Mouse (Mus musculus) C2C12 (cell line): Measurements from ENCODE around the gene Trim6. TPM values are rescaled to one million over a fixed set of nuclear protein-coding genes. Genes with fewer than 3 reads are reported as not detected.

ENCODE experiments used
- polyA plus RNA-seq: library from polyadenylated mRNA; unstranded; fragments of >200 nt; fragmentation: generic; extraction: Trizol; gene quantifications from one replicate; pipeline ENCODE4 v1.2.1, GENCODE M21; 2012; ENCODE audit warnings: missing spikeins

The Trim6 gene
- polyA plus RNA-seq, 1 experiment = 0.05 TPM

Other genes with a start within 250 kb of the Trim6 start
- not detected for gene Olfr635, start 247.6 kb upstream of the Trim6 start, polyA plus RNA-seq
- gene Olfr638, start 220.0 kb upstream of the Trim6 start, polyA plus RNA-seq = not detected
- gene Olfr639, start 201.5 kb upstream of the Trim6 start, polyA plus RNA-seq = not detected
- not detected for gene Olfr640, start 193.2 kb upstream of the Trim6 start, polyA plus RNA-seq
- gene Olfr641, start 183.3 kb upstream of the Trim6 start, polyA plus RNA-seq = not detected
- not detected for gene Olfr642, start 166.1 kb upstream of the Trim6 start, polyA plus RNA-seq
- not detected for gene 4930516K23Rik, start 157.3 kb upstream of the Trim6 start, polyA plus RNA-seq
- not detected for gene Olfr644, start 146.9 kb upstream of the Trim6 start, polyA plus RNA-seq
- not detected for gene Olfr645, start 133.3 kb upstream of the Trim6 start, polyA plus RNA-seq
- gene Olfr646, start 113.9 kb upstream of the Trim6 start, polyA plus RNA-seq = not detected
- gene Ubqln5, start 89.0 kb upstream of the Trim6 start, polyA plus RNA-seq = not detected
- not detected for gene Olfr643, start 81.4 kb upstream of the Trim6 start, polyA plus RNA-seq
- not detected for gene Ubqln3, start 75.5 kb upstream of the Trim6 start, polyA plus RNA-seq
- not detected for gene Ubqlnl, start 68.2 kb upstream of the Trim6 start, polyA plus RNA-seq
- not detected for gene Olfm5, start 54.0 kb upstream of the Trim6 start, polyA plus RNA-seq
- not detected for gene Olfr648, start 35.4 kb upstream of the Trim6 start, polyA plus RNA-seq
- gene Olfr649, start 22.8 kb upstream of the Trim6 start, polyA plus RNA-seq = not detected
- not detected for gene Trim34a, start 25.7 kb downstream of the Trim6 start, polyA plus RNA-seq
- gene Trim5, start 69.3 kb downstream of the Trim6 start, polyA plus RNA-seq = not detected
- not detected for gene Trim12a, start 96.7 kb downstream of the Trim6 start, polyA plus RNA-seq
- not detected for gene Trim34b, start 110.7 kb downstream of the Trim6 start, polyA plus RNA-seq
- 0.08 TPM for gene Trim12c, start 134.6 kb downstream of the Trim6 start, polyA plus RNA-seq
- not detected for gene Trim30b, start 151.1 kb downstream of the Trim6 start, polyA plus RNA-seq
- not detected for gene Trim30c, start 182.0 kb downstream of the Trim6 start, polyA plus RNA-seq
- not detected for gene Trim30a, start 246.4 kb downstream of the Trim6 start, polyA plus RNA-seq